Mouse (Mus musculus) hindbrain, postnatal 0 days (tissue): ENCODE data around the gene Amh. TPM values are rescaled to one million over a fixed set of nuclear protein-coding genes. Genes with fewer than 3 reads are reported as not detected.
A peak's percentile ranks its signal among the peaks of the same experiment; 100 is the strongest.

Source experiments
- ATAC-seq: fragments of 200-750 bp; cut with Nextera tagmentation; 2 replicates; pipeline ENCODE4 v1.8.0; 2017; ENCODE audit warnings: mild to moderate bottlenecking, moderate TSS enrichment, moderate library complexity
- DNase-seq: peaks from one replicate; pipeline ENCODE4 v3.0.0-alpha.2; 2015; ENCODE audit warnings: low spot score
- H3K27ac ChIP-seq: fragments of 300-500 bp; sonication (generic); 2 replicates; pipeline ENCODE4 v1.5.1; 2014; ENCODE audit warnings: mild to moderate bottlenecking
- H3K27me3 ChIP-seq: fragments of 300-500 bp; sonication (generic); 2 replicates; pipeline ENCODE4 v1.6.1; 2014; ENCODE audit warnings: low read length, mixed read lengths; ENCODE audit not compliant: insufficient read depth
- H3K36me3 ChIP-seq: fragments of 300-500 bp; sonication (generic); 2 replicates; pipeline ENCODE4 v1.6.1; 2014; ENCODE audit warnings: low read length, mixed read lengths; ENCODE audit not compliant: insufficient read depth
- H3K4me1 ChIP-seq: fragments of 300-500 bp; sonication (generic); 2 replicates; pipeline ENCODE4 v1.6.1; 2014; ENCODE audit warnings: antibody characterized with exemption, low read length, mixed read lengths; ENCODE audit not compliant: insufficient read depth
- H3K4me2 ChIP-seq: fragments of 300-500 bp; sonication (generic); 2 replicates; pipeline ENCODE4 v1.6.1; 2014; ENCODE audit warnings: low read depth, mild to moderate bottlenecking, low read length, moderate library complexity, mixed read lengths
- H3K4me3 ChIP-seq: fragments of 300-500 bp; sonication (generic); 2 replicates; pipeline ENCODE4 v1.5.1; 2014; ENCODE audit warnings: low read length
- H3K9ac ChIP-seq: fragments of 300-500 bp; sonication (generic); replicated peaks from 2 replicates; pipeline ENCODE4 v1.6.1; 2014; ENCODE audit warnings: mild to moderate bottlenecking, low read length, moderate library complexity, mixed read lengths
- H3K9me3 ChIP-seq: fragments of 300-500 bp; sonication (generic); 2 replicates; pipeline ENCODE4 v1.6.1; 2016; ENCODE audit warnings: low read length, mixed read lengths
- CTCF ChIP-seq: IDR thresholded peaks from 2 replicates; pipeline ENCODE4 v1.5.1; 2016; ENCODE audit warnings: antibody characterized with exemption, control low read depth, low read depth
- WGBS: fragments of 180-500 bp; shearing (Covaris S2); extraction: QIAGEN DNeasy Blood & Tissue Kit; methylation state at CpG from one replicate; pipeline ENCODE4 v1.1.7; 2014; 5-methylcytosine and 5-hydroxymethylcytosine counted together
- polyA plus RNA-seq: library from polyadenylated mRNA; unstranded; fragments of >200 nt; fragmentation: Nextera tagmentation; extraction: Ambion mirVana; gene quantifications from 2 replicates; pipeline ENCODE4 v1.2.1, GENCODE M21; 2015
- total RNA-seq: library from RNA; depleted of rRNA; stranded (reverse); fragments of >200 nt; gene quantifications from 2 replicates; pipeline ENCODE4 v1.2.3, GENCODE M21; 2014

Amh gene
- total and polyA plus RNA-seq, 2 experiments from 2014 or later = 2.6 TPM; not detected in 1

DNA sequence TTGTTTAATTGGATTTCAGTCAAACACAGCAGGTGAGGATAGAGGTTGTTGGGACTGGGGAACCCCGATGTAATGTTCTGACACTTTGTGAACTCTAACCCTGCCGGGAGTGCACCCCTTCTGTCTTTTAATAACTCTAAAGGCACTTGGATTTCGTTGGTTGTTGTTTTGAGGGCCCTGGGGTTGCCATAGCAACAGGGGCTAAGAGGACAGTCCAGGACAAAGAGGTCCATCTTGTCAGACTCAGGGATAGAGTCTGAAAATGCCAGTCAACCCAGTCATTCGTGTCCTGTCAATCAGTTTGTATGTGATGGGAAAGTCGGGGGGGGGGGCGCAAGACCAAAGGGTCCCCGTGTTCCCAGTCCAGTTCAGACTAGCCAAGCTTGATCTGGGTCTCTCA lies 27.8 kb downstream of the Amh start:
- Histone ChIP-seq H3K27me3 (no peaks in the 10 kb centered on the region), H3K36me3 (peaks cover 12% of the 10 kb centered on the region), H3K9me3 (no peaks in the 10 kb centered on the region), H3K27ac (no peak overlapping the region), H3K9ac (no peak overlapping the region), H3K4me1 (peaks cover 2% of the 10 kb centered on the region; the same call in 1 of the 2 replicates), H3K4me3 (no peak overlapping the region), H3K4me2 (no peak overlapping the region)
- 37% methylated on average over 7 of the region's 7 CpGs for WGBS
- ATAC-seq = no peak
- no peak for TF ChIP-seq CTCF
- DNase-seq = no peak

DNA sequence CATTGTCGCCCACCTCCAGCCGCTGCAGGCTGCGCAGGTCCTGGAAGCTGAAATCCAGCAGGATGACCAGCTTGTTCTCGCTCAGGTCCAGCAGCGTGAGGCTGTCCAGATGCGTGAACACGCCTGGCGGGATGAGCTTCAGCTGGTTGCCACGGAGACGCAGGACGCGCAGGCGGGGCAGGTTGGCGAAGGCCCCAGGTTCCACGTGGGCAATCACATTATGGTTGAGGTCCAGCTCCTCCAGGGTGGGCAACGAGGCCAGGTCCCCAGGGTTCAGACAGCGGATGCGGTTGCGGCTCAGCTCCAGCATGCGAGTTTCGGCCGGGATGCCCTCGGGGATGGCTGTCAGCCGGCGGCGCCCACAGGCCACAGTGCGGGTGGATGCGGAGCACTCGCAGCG lies 30.6 kb downstream of the Amh start:
- DNase-seq (peak; percentile 50), ATAC-seq (no peak)
- WGBS = 54% methylated on average over 30 of the region's 30 CpGs
- Histone ChIP-seq H3K4me3 (no peak overlapping the region), H3K4me2 (no peak overlapping the region), H3K9ac (no peak overlapping the region), H3K9me3 (no peaks in the 10 kb centered on the region), H3K4me1 (no peaks in the 10 kb centered on the region), H3K27ac (no peak overlapping the region), H3K36me3 (no peaks in the 10 kb centered on the region), H3K27me3 (no peaks in the 10 kb centered on the region)
- no peak for TF ChIP-seq CTCF

DNA sequence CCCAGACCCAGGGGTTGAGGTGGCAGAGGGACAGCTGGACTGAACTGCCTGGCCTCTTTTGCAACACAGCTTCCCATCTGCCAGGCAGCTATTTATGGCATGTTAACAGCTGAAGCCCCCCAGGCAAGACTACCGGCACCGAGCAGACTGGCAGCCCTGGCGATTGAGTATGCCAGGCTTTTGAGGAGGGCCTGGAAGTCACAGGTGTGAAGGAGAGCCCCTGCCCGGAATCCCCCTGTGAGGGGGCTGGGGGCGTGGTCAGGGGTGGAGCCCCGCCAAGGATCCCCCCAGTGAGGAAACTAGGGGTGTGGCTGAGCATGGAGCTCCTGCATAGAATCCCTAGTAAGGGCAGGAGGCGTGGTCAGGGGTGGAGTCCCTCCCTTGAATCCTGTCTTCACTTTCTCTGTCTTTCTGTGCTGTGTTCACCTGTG lies 31.9 kb downstream of the Amh start:
- Histone ChIP-seq H3K27ac (0 out of 2 replicates have a peak overlapping the region, but pooled peaks have one; percentile 5), H3K9ac (no peak overlapping the region), H3K27me3 (no peaks in the 10 kb centered on the region), H3K36me3 (no peaks in the 10 kb centered on the region), H3K4me1 (no peaks in the 10 kb centered on the region), H3K9me3 (no peaks in the 10 kb centered on the region), H3K4me2 (no peak overlapping the region), H3K4me3 (no peak overlapping the region)
- DNase-seq (peak; percentile 22), ATAC-seq (no peak)
- no peak for TF ChIP-seq CTCF
- 41% methylated on average over 7 of the region's 7 CpGs for WGBS

DNA sequence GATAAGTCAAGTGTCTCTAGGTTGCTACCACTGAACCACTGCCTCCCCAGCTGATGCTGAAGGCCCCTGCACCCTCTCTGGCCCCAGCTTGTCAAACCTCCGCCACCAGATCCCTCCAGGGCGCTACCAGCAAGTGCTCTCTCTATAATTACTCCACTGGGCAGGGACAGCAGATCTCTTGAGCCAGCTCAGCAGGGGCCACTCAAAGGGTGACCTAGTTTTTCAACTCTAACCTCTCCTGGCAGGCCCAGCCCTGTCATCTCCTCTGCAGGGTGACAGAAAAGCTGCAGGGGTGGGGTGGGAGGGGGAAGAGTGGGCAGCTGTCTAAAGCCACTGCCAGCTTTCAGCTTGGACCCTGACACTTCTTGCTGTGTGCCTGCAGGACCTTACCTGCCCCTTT lies 32.8 kb downstream of the Amh start:
- Histone ChIP-seq H3K9me3 (no peaks in the 10 kb centered on the region), H3K27me3 (no peaks in the 10 kb centered on the region), H3K9ac (no peak overlapping the region), H3K27ac (no peak overlapping the region), H3K4me1 (no peaks in the 10 kb centered on the region), H3K4me2 (no peak overlapping the region), H3K36me3 (no peaks in the 10 kb centered on the region), H3K4me3 (no peak overlapping the region)
- no peak for ATAC-seq
- DNase-seq = no peak
- 26% methylated on average over 2 of the region's 2 CpGs for WGBS
- no peak for TF ChIP-seq CTCF

DNA sequence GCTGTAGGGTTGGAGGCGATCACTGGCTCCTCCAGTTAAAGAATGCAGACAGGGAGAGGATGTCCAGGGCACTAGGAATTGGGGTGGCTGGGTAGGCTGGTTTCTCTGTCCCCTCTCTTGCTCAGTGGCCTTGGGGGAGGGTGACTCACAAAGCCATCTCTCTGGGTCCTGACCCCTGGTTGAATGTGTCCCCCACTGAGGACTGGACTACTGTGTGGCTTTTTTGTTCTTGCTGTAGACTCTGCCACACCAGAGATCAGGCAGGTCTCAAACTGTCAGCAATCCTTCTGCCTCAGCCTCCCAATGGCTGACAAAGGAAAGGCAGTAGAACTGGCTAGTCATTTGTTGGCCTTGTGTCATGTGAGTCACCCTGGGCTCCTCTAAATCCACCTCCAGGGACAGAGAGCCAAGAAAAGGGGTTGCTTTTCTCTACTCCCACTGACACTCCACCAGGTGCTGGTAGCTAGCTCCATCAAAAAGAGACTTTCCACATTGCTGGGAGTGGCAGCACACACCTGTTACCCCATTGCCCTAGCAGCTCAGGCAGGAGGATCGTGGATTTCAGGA lies 33.4 kb downstream of the Amh start:
- no peaks in the 10 kb centered on the region for H3K36me3 ChIP-seq
- ATAC-seq = no peak
- DNase-seq = no peak
- no peak overlapping the region for H3K4me3 ChIP-seq
- H3K27me3 ChIP-seq = no peaks in the 10 kb centered on the region
- no peak for TF ChIP-seq CTCF
- H3K4me2 ChIP-seq = no peak overlapping the region
- no peak overlapping the region for H3K9ac ChIP-seq
- no peaks in the 10 kb centered on the region for H3K4me1 ChIP-seq
- no peak overlapping the region for H3K27ac ChIP-seq
- H3K9me3 ChIP-seq = no peaks in the 10 kb centered on the region
- WGBS = 72% methylated on average over 2 of the region's 2 CpGs

DNA sequence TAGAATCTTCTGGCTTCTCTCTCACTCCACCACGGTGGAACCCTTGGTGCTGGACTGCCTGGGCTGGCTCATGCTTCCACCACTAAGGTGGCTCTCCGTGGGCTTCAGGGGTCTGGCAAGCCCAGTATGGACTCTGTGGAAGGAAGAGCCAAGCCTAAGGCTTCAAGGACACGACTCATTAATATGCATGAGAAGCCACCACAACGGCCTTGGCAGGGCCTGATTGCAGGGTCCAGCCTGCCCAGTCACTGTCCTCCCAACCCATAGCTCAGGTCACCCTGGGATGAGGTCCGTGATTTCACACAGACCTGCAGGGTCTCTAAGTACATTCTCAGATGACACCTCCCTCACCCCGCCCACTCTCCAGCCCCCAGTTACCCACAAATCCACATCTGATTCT lies 34.8 kb downstream of the Amh start:
- H3K4me2 ChIP-seq = no peak overlapping the region
- H3K9ac ChIP-seq = no peak overlapping the region
- no peaks in the 10 kb centered on the region for H3K36me3 ChIP-seq
- no peak for TF ChIP-seq CTCF
- no peaks in the 10 kb centered on the region for H3K27me3 ChIP-seq
- no peak overlapping the region for H3K4me3 ChIP-seq
- ATAC-seq (no peak), DNase-seq (no peak)
- H3K4me1 ChIP-seq = no peaks in the 10 kb centered on the region; the same call in 1 of the 2 replicates
- H3K27ac ChIP-seq = no peak overlapping the region
- no peaks in the 10 kb centered on the region for H3K9me3 ChIP-seq
- 42% methylated on average over 6 of the region's 6 CpGs for WGBS

DNA sequence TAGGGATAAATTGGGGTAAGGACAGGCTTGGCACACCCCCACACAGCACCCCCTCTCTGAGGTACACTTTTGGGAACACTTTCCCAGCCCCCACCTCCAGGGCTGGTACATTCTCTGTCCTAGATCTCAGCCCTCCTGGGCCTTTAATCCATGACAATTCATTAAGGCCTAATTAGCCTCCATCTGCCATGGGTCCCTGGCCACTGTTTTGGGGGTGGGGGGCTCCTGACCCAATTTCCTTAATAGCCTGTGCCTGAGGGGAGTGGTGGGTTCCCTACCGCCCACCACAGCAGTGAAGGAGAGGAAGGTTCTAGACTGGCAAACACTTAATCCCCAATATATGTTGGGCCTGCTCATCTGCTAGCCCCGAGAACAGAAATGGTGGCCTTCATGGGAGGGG lies 36.6 kb downstream of the Amh start:
- H3K27ac ChIP-seq = no peak overlapping the region
- TF ChIP-seq CTCF = no peak
- no peaks in the 10 kb centered on the region for H3K36me3 ChIP-seq
- no peak overlapping the region for H3K4me3 ChIP-seq
- H3K27me3 ChIP-seq = no peaks in the 10 kb centered on the region
- peak; percentile 28 for DNase-seq
- H3K4me2 ChIP-seq = no peak overlapping the region
- no peak overlapping the region for H3K9ac ChIP-seq
- no peak for ATAC-seq
- H3K9me3 ChIP-seq = no peaks in the 10 kb centered on the region
- 73% methylated on average over 2 of the region's 2 CpGs for WGBS
- H3K4me1 ChIP-seq = no peaks in the 10 kb centered on the region; the same call in 1 of the 2 replicates
